Mouse (Mus musculus) liver, postnatal 0 days (tissue): Measurements from ENCODE around the gene Klhl10.

ENCODE experiments used
- CTCF ChIP-seq: sonication (generic); IDR thresholded peaks from 2 replicates; pipeline ENCODE4 v1.5.1; 2016; ENCODE audit warnings: antibody characterized with exemption, low read depth
- EP300 ChIP-seq: IDR thresholded peaks from 2 replicates; pipeline ENCODE4 v1.6.1; 2016; ENCODE audit warnings: antibody characterized with exemption, low read depth, mild to moderate bottlenecking

GRCm38 (mm10) chr11:100394353-100395074 is 47.2 kb upstream of the Klhl10 start:
- TF ChIP-seq CTCF (no peak), EP300 (no peak)
